In the genomic region with DNA sequence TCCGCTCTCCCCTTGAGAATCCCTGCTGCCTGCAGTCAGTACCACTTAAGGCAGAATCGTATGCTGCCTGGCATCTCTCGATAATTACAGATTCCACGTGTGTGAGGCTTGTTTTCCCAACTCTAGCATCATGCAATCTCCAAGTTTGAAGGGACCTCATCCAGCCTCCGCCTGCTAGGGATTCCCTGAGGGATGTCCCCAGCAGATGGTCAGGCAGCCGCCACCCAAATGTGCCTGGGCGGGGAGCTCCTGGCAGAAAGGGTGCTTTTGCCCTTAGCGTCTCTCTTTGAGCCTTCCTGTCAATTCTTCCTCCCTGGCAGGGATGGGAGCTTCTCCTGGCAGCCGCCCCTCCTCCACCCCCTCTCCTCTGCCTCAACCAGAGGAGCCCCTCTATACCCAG, we compare ENCODE assay signal across 14 mouse cellular contexts. TPM values are rescaled to one million over a fixed set of nuclear protein-coding genes. Genes with fewer than 3 reads are reported as not detected.
A peak's percentile ranks its signal among the peaks of the same experiment; 100 is the strongest.
DNase-seq lines count a peak whose midpoint lies in the region; ATAC-seq and TF ChIP-seq lines count a peak whose summit lies in the region.
"Had no signal": no experiment of that assay in that cellular context is flagged by ENCODE, and none has a peak within 500 bp of the region (broad histone marks: within the 10 kb centered on the region; RNA-seq: fewer than 3 reads in every experiment).

No protein-coding gene starts in this region.

- TF ChIP-seq EP300 in stomach, postnatal 0 days (optimal IDR thresholded peaks at IDR 0.05), result no peak

- H3K36me3 ChIP-seq in midbrain, embryonic 10.5 days, result no peaks in the 10 kb centered on the region
- H3K36me3 ChIP-seq in midbrain, embryonic 11.5 days (ENCODE audit: control insufficient read depth, insufficient read depth, low read length), result no peaks in the 10 kb centered on the region
- H3K36me3 ChIP-seq in stomach, postnatal 0 days (ENCODE audit: control insufficient read depth, insufficient read depth, low read length), result no peaks in the 10 kb centered on the region
- H3K36me3 ChIP-seq: embryonic facial prominence, embryonic 10.5 days had no signal

- intact Hi-C loops in left cerebral cortex, adult 2 months (cut with DNase I), result loop anchor here (10.0 kb wide), 1 partner anchor 225 kb away; no protein-coding TSS in a partner anchor

- no peak overlapping the region for H3K4me2 ChIP-seq in midbrain, embryonic 11.5 days
- no peak overlapping the region for H3K4me2 ChIP-seq in stomach, postnatal 0 days (replicated peaks; ENCODE audit: low read depth)
- H3K4me2 ChIP-seq: liver, embryonic 11.5 days had no signal

- peaks cover 36% of the 10 kb centered on the region for H3K4me1 ChIP-seq in midbrain, embryonic 10.5 days
- H3K4me1 ChIP-seq in midbrain, embryonic 11.5 days (ENCODE audit: control insufficient read depth, insufficient read depth, low read length), result peaks cover 9% of the 10 kb centered on the region
- no peaks in the 10 kb centered on the region for H3K4me1 ChIP-seq in stomach, postnatal 0 days (replicated peaks; ENCODE audit: control insufficient read depth, insufficient read depth)

- 0 out of 2 replicates have a peak overlapping the region, but pooled peaks have one; percentile 0 for H3K27ac ChIP-seq in midbrain, embryonic 10.5 days (replicated peaks)
- H3K27ac ChIP-seq in midbrain, embryonic 11.5 days (ENCODE audit: low read depth, low read length), result no peak overlapping the region
- no peak overlapping the region for H3K27ac ChIP-seq in left cerebral cortex, adult 2 months
- H3K27ac ChIP-seq in stomach, postnatal 0 days (replicated peaks), result no peak overlapping the region
- H3K27ac ChIP-seq: embryonic facial prominence, embryonic 10.5 days had no signal

- H3K9me3 ChIP-seq in midbrain, embryonic 10.5 days (replicated peaks), result no peaks in the 10 kb centered on the region
- no peaks in the 10 kb centered on the region for H3K9me3 ChIP-seq in midbrain, embryonic 11.5 days (ENCODE audit: control insufficient read depth, low read length)
- no peaks in the 10 kb centered on the region for H3K9me3 ChIP-seq in stomach, postnatal 0 days (ENCODE audit: control insufficient read depth, low read length)
- H3K9me3 ChIP-seq: embryonic facial prominence, embryonic 10.5 days had no signal

- H3K9ac ChIP-seq in midbrain, embryonic 11.5 days (ENCODE audit: low read length), result no peak overlapping the region
- H3K9ac ChIP-seq in stomach, postnatal 0 days (ENCODE audit: low read length), result no peak overlapping the region

- no peak for ATAC-seq in midbrain, embryonic 11.5 days (ENCODE audit: low FRiP score)
- peak; percentile 54; the same call in 1 of the 2 replicates for ATAC-seq in frontal cortex, adult (ENCODE audit: low TSS enrichment)
- no peak for ATAC-seq in stomach, postnatal 0 days (ENCODE audit: low FRiP score, low TSS enrichment)

- H3K27me3 ChIP-seq in midbrain, embryonic 10.5 days (ENCODE audit: low read depth, poor library complexity, severe bottlenecking), result peaks cover 83% of the 10 kb centered on the region
- peaks cover 7% of the 10 kb centered on the region for H3K27me3 ChIP-seq in midbrain, embryonic 11.5 days (ENCODE audit: control insufficient read depth, insufficient read depth, low read length)
- no peaks in the 10 kb centered on the region for H3K27me3 ChIP-seq in stomach, postnatal 0 days (ENCODE audit: control insufficient read depth, insufficient read depth, low read length)

- no peak for TF ChIP-seq CTCF in left cerebral cortex, adult 2 months (IDR thresholded peaks at IDR 0.05)
- no peak for TF ChIP-seq CTCF in stomach, postnatal 0 days (IDR thresholded peaks at IDR 0.05; ENCODE audit: low read depth)

- no peak for DNase-seq in midbrain, embryonic 10.5 days (ENCODE audit: low spot score)
- no peak for DNase-seq in midbrain, embryonic 11.5 days (ENCODE audit: low spot score, missing footprints)
- peak; percentile 45 to 72 for DNase-seq in left cerebral cortex, adult 2 months (ENCODE audit: extremely low spot score in 1 of 2, low spot score in 2 of 2)
- peak; percentile 73 for DNase-seq in right cerebral cortex, postnatal 25 days
- no peak for DNase-seq in stomach, postnatal 0 days (ENCODE audit: low spot score)
- DNase-seq in cerebellum, postnatal 4 days (ENCODE audit: low spot score in 2 of 2), result no peak
- DNase-seq in kidney, postnatal 10 days, result no peak
- DNase-seq: heart, postnatal 10 days; lung, postnatal 36 days had no signal

- H3K4me3 ChIP-seq in midbrain, embryonic 10.5 days, result no peak overlapping the region
- H3K4me3 ChIP-seq in midbrain, embryonic 11.5 days (ENCODE audit: low read depth, low read length), result no peak overlapping the region
- no peak overlapping the region for H3K4me3 ChIP-seq in left cerebral cortex, adult 2 months
- no peak overlapping the region for H3K4me3 ChIP-seq in stomach, postnatal 0 days (ENCODE audit: low read depth, low read length)
- H3K4me3 ChIP-seq: embryonic facial prominence, embryonic 10.5 days; myocyte had no signal

- 70% methylated on average over 9 of the region's 9 CpGs for WGBS in midbrain, embryonic 10.5 days
- WGBS in midbrain, embryonic 11.5 days, result 62% methylated on average over 9 of the region's 9 CpGs
- 56% methylated on average over 9 of the region's 9 CpGs for WGBS in stomach, postnatal 0 days

RNA-seq across cellular contexts. Expression of a gene that starts 22.4 kb away (rescaled TPM):
- polyA plus RNA-seq in midbrain, embryonic 10.5 days (2016; fragmentation: Nextera tagmentation; extraction: Ambion mirVana), result 15.8 and 19.0 TPM in 2 replicates
- 15.5 and 18.0 TPM in 2 replicates for polyA plus RNA-seq in midbrain, embryonic 11.5 days (2014; fragmentation: Nextera tagmentation; extraction: Ambion mirVana)
- total RNA-seq in left cerebral cortex, adult 2 months (2021), result 10 to 100 TPM; 58.9 to 59.2 TPM
- polyA plus RNA-seq in stomach, postnatal 0 days (2015; fragmentation: Nextera tagmentation; extraction: Ambion mirVana), result 5.3 and 6.9 TPM in 2 replicates

RNA-seq across cellular contexts. Expression of a gene that starts 29.6 kb away (rescaled TPM):
- 3.5 and 7.1 TPM in 2 replicates for polyA plus RNA-seq in midbrain, embryonic 10.5 days (2016; fragmentation: Nextera tagmentation; extraction: Ambion mirVana)
- polyA plus RNA-seq in midbrain, embryonic 11.5 days (2014; fragmentation: Nextera tagmentation; extraction: Ambion mirVana), result 7.2 and 8.6 TPM in 2 replicates
- 100 to 1,000 TPM; 127 to 157 TPM for total RNA-seq in left cerebral cortex, adult 2 months (2021)
- polyA plus RNA-seq in stomach, postnatal 0 days (2015; fragmentation: Nextera tagmentation; extraction: Ambion mirVana), result 1.2 and 1.4 TPM in 2 replicates
- polyA plus RNA-seq: kidney, embryonic 14.5 days; myocyte had no signal

Comparison
In these comparisons a context has a peak if more than half of its experiments do, and no peak if none do; other contexts are left out.
1. DNase-seq: peak in left cerebral cortex, adult 2 months (2 of 2) and right cerebral cortex, postnatal 25 days (single experiment); none in midbrain, embryonic 10.5 days (single experiment), midbrain, embryonic 11.5 days (single experiment), stomach, postnatal 0 days (single experiment), cerebellum, postnatal 4 days (0 of 2) and kidney, postnatal 10 days (single experiment).